Mouse (Mus musculus): ENCODE results near the gene Rnf227.

- TF ChIP-seq CTCF (IDR thresholded peaks at IDR 0.05; ENCODE audit: extremely low read depth, insufficient read length, insufficient replicate concordance, low read depth, low read length) = no peak
- TF ChIP-seq POLR2A (IDR thresholded peaks at IDR 0.05; ENCODE audit: low read depth, low read length) = no peak
Observed at GRCm38 (mm10) chr11:69291111-69291510, 49.1 kb upstream of the Rnf227 start.

Data from small intestine, adult 2 months (tissue).